Mouse (Mus musculus) liver, postnatal 0 days (tissue): ENCODE measurements around the gene Arv1. TPM values are rescaled to one million over a fixed set of nuclear protein-coding genes. Genes with fewer than 3 reads are reported as not detected.

ENCODE experiments used
- ATAC-seq: fragments of 200-750 bp; cut with Nextera tagmentation; 2 replicates; pipeline ENCODE4 v1.8.0; 2017; ENCODE audit warnings: mild to moderate bottlenecking, moderate library complexity
- DNase-seq: peaks from one replicate; pipeline ENCODE4 v3.0.0-alpha.2; 2016
- H3K27ac ChIP-seq: fragments of 300-500 bp; sonication (generic); 2 replicates; pipeline ENCODE4 v1.5.1; 2014; ENCODE audit warnings: antibody characterized with exemption, moderate library complexity, mild to moderate bottlenecking, low read depth
- H3K27me3 ChIP-seq: fragments of 300-500 bp; sonication (generic); 2 replicates; pipeline ENCODE4 v1.6.1; 2014; ENCODE audit warnings: low read length, control low read depth, mixed read lengths; ENCODE audit not compliant: insufficient read depth
- H3K36me3 ChIP-seq: fragments of 300-500 bp; sonication (generic); replicated peaks from 2 replicates; pipeline ENCODE4 v1.6.1; 2014; ENCODE audit warnings: mild to moderate bottlenecking, control low read depth, low read length, moderate library complexity, mixed read lengths; ENCODE audit not compliant: insufficient read depth
- H3K4me1 ChIP-seq: fragments of 300-500 bp; sonication (generic); 2 replicates; pipeline ENCODE4 v1.6.1; 2014; ENCODE audit warnings: antibody characterized with exemption, mild to moderate bottlenecking, control low read depth; ENCODE audit not compliant: insufficient read depth
- H3K4me2 ChIP-seq: fragments of 300-500 bp; sonication (generic); 2 replicates; pipeline ENCODE4 v1.6.1; 2014; ENCODE audit warnings: low read depth, mild to moderate bottlenecking, low read length, moderate library complexity, mixed read lengths
- H3K4me3 ChIP-seq: fragments of 300-500 bp; sonication (generic); 2 replicates; pipeline ENCODE4 v1.5.1; 2014; ENCODE audit warnings: low read depth, low read length
- H3K9ac ChIP-seq: fragments of 300-500 bp; sonication (generic); replicated peaks from 2 replicates; pipeline ENCODE4 v1.6.1; 2014; ENCODE audit warnings: mild to moderate bottlenecking, moderate library complexity
- H3K9me3 ChIP-seq: fragments of 300-500 bp; sonication (generic); 2 replicates; pipeline ENCODE4 v1.6.1; 2016; ENCODE audit warnings: mild to moderate bottlenecking, control low read depth, low read length, mixed read lengths
- CTCF ChIP-seq: sonication (generic); IDR thresholded peaks from 2 replicates; pipeline ENCODE4 v1.5.1; 2016; ENCODE audit warnings: antibody characterized with exemption, low read depth
- EP300 ChIP-seq: IDR thresholded peaks from 2 replicates; pipeline ENCODE4 v1.6.1; 2016; ENCODE audit warnings: antibody characterized with exemption, low read depth, mild to moderate bottlenecking
- WGBS: fragments of 180-500 bp; shearing (Covaris S2); extraction: QIAGEN DNeasy Blood & Tissue Kit; methylation state at CpG from one replicate; pipeline ENCODE4 v1.1.7; 2014; ENCODE audit not compliant: insufficient replicate concordance; 5-methylcytosine and 5-hydroxymethylcytosine counted together
- polyA plus RNA-seq: library from polyadenylated mRNA; unstranded; fragments of >200 nt; fragmentation: Nextera tagmentation; extraction: Ambion mirVana; gene quantifications from 2 replicates; pipeline ENCODE4 v1.2.1, GENCODE M21; 2015

Gene Arv1
- polyA plus RNA-seq, 1 experiment from 2014 or later: 4.5 TPM

- TF ChIP-seq EP300: no peak
- TF ChIP-seq CTCF: no peak
- Histone ChIP-seq H3K4me1 (no peaks in the 10 kb centered on the region; the same call in 1 of the 2 replicates), H3K36me3 (peaks cover 23% of the 10 kb centered on the region), H3K4me2 (no peak overlapping the region), H3K27me3 (no peaks in the 10 kb centered on the region), H3K4me3 (no peak overlapping the region), H3K9ac (no peak overlapping the region), H3K9me3 (no peaks in the 10 kb centered on the region), H3K27ac (peak overlapping the region; percentile 55)
- DNase-seq (no peak), ATAC-seq (no peak)
- WGBS: 83% methylated on average over 5 of the region's 5 CpGs
Observed at GRCm38 (mm10) chr8:124700271-124700670, 21.7 kb upstream of the Arv1 start.

- TF ChIP-seq EP300: no peak
- TF ChIP-seq CTCF: no peak
- H3K4me3 ChIP-seq: no peak overlapping the region
- DNase-seq: no peak
- H3K27me3 ChIP-seq: no peaks in the 10 kb centered on the region
- H3K27ac ChIP-seq: peak overlapping the region; percentile 55; the same call in 1 of the 2 replicates
- no peaks in the 10 kb centered on the region for H3K9me3 ChIP-seq
- H3K4me2 ChIP-seq: peak overlapping the region; percentile 11; the same call in 1 of the 2 replicates
- H3K4me1 ChIP-seq: no peaks in the 10 kb centered on the region; the same call in 1 of the 2 replicates
- ATAC-seq: no peak
- no peak overlapping the region for H3K9ac ChIP-seq
- WGBS: 41% methylated on average over 9 of the region's 9 CpGs
- H3K36me3 ChIP-seq: peaks cover 24% of the 10 kb centered on the region
Observed at GRCm38 (mm10) chr8:124701023-124701422, 20.9 kb upstream of the Arv1 start.

- no peaks in the 10 kb centered on the region for H3K9me3 ChIP-seq
- H3K4me3 ChIP-seq: no peak overlapping the region
- no peak overlapping the region for H3K27ac ChIP-seq
- H3K27me3 ChIP-seq: no peaks in the 10 kb centered on the region
- DNase-seq (no peak), ATAC-seq (no peak)
- no peak overlapping the region for H3K4me2 ChIP-seq
- peaks cover 26% of the 10 kb centered on the region for H3K36me3 ChIP-seq
- TF ChIP-seq CTCF (no peak), EP300 (no peak)
- H3K4me1 ChIP-seq: no peaks in the 10 kb centered on the region; the same call in 1 of the 2 replicates
- no peak overlapping the region for H3K9ac ChIP-seq
- 79% methylated on average over 3 of the region's 3 CpGs for WGBS
Observed at GRCm38 (mm10) chr8:124702183-124702582, 19.8 kb upstream of the Arv1 start.

GRCm38 (mm10) chr8:124703526-124703925 lies 18.4 kb upstream of the Arv1 start:
- peaks cover 21% of the 10 kb centered on the region for H3K36me3 ChIP-seq
- no peaks in the 10 kb centered on the region for H3K27me3 ChIP-seq
- H3K4me1 ChIP-seq: no peaks in the 10 kb centered on the region; the same call in 1 of the 2 replicates
- TF ChIP-seq CTCF (no peak), EP300 (no peak)
- ATAC-seq (no peak), DNase-seq (no peak)
- H3K4me2 ChIP-seq: no peak overlapping the region
- no peaks in the 10 kb centered on the region for H3K9me3 ChIP-seq
- H3K4me3 ChIP-seq: no peak overlapping the region
- H3K27ac ChIP-seq: peak overlapping the region; percentile 22; the same call in 1 of the 2 replicates
- H3K9ac ChIP-seq: no peak overlapping the region
- WGBS: 56% methylated on average over 4 of the region's 4 CpGs

GRCm38 (mm10) chr8:124704376-124704775 lies 17.6 kb upstream of the Arv1 start:
- peaks cover 22% of the 10 kb centered on the region for H3K36me3 ChIP-seq

GRCm38 (mm10) chr8:124705823-124706222 lies 16.1 kb upstream of the Arv1 start:
- Histone ChIP-seq H3K4me2 (no peak overlapping the region), H3K4me3 (no peak overlapping the region), H3K36me3 (peaks cover 19% of the 10 kb centered on the region), H3K9ac (no peak overlapping the region), H3K27ac (no peak overlapping the region), H3K27me3 (no peaks in the 10 kb centered on the region), H3K9me3 (no peaks in the 10 kb centered on the region), H3K4me1 (no peaks in the 10 kb centered on the region)
- no peak for DNase-seq
- whole genome bisulfite sequencing: 93% methylated on average over 8 of the region's 8 CpGs
- no peak for ATAC-seq
- TF ChIP-seq EP300 (no peak), CTCF (no peak)

More at GRCm38 (mm10) chr8:124704376-124704775, 17.6 kb upstream of the Arv1 start:
- Histone ChIP-seq H3K4me2 (no peak overlapping the region), H3K4me3 (no peak overlapping the region), H3K27ac (peak overlapping the region; percentile 16; the same call in 1 of the 2 replicates), H3K9ac (no peak overlapping the region), H3K4me1 (no peaks in the 10 kb centered on the region; the same call in 1 of the 2 replicates), H3K9me3 (no peaks in the 10 kb centered on the region), H3K27me3 (no peaks in the 10 kb centered on the region)
- no peak for DNase-seq
- 70% methylated on average over 4 of the region's 4 CpGs for WGBS
- no peak for ATAC-seq
- TF ChIP-seq CTCF (no peak), EP300 (no peak)

- ATAC-seq (peak; percentile 53; the same call in 1 of the 2 replicates), DNase-seq (no peak)
- Histone ChIP-seq H3K4me2 (no peak overlapping the region), H3K27me3 (no peaks in the 10 kb centered on the region), H3K4me3 (no peak overlapping the region), H3K9ac (no peak overlapping the region), H3K4me1 (peaks cover 3% of the 10 kb centered on the region; the same call in 1 of the 2 replicates), H3K36me3 (peaks cover 25% of the 10 kb centered on the region), H3K9me3 (no peaks in the 10 kb centered on the region), H3K27ac (no peak overlapping the region)
- TF ChIP-seq CTCF (no peak), EP300 (no peak)
- 68% methylated on average over 6 of the region's 6 CpGs for WGBS
Observed at GRCm38 (mm10) chr8:124713207-124713606, 8.7 kb upstream of the Arv1 start.
